Mouse (Mus musculus) kidney, embryonic 14.5 days (tissue): ENCODE results near the gene Cpb2. TPM values are rescaled to one million over a fixed set of nuclear protein-coding genes. Genes with fewer than 3 reads are reported as not detected.

Experiments used
- ATAC-seq: fragments of 200-750 bp; cut with Nextera tagmentation; 2 replicates; pipeline ENCODE4 v1.8.0; 2017; ENCODE audit warnings: moderate number of reproducible peaks, mild to moderate bottlenecking, moderate TSS enrichment, moderate library complexity; ENCODE audit not compliant: low FRiP score, low TSS enrichment
- H3K27ac ChIP-seq: fragments of 300-500 bp; sonication (generic); 2 replicates; pipeline ENCODE4 v1.5.1; 2014; ENCODE audit warnings: low read depth, mild to moderate bottlenecking, low read length, moderate library complexity, mixed read lengths
- H3K27me3 ChIP-seq: fragments of 300-500 bp; sonication (generic); 2 replicates; pipeline ENCODE4 v1.6.1; 2014; ENCODE audit warnings: mild to moderate bottlenecking, low read length; ENCODE audit not compliant: control insufficient read depth, insufficient read depth
- H3K36me3 ChIP-seq: fragments of 300-500 bp; sonication (generic); 2 replicates; pipeline ENCODE4 v1.6.1; 2014; ENCODE audit warnings: low read length, mixed read lengths; ENCODE audit not compliant: control insufficient read depth, insufficient read depth
- H3K4me1 ChIP-seq: fragments of 300-500 bp; sonication (generic); 2 replicates; pipeline ENCODE4 v1.6.1; 2014; ENCODE audit warnings: low read length, mixed read lengths; ENCODE audit not compliant: control insufficient read depth, insufficient read depth
- H3K4me2 ChIP-seq: fragments of 300-500 bp; sonication (generic); replicated peaks from 2 replicates; pipeline ENCODE4 v1.6.1; 2014; ENCODE audit warnings: low read depth, mild to moderate bottlenecking, low read length
- H3K4me3 ChIP-seq: fragments of 300-500 bp; sonication (generic); 2 replicates; pipeline ENCODE4 v1.5.1; 2014; ENCODE audit warnings: mild to moderate bottlenecking, low read length
- H3K9ac ChIP-seq: fragments of 300-500 bp; sonication (generic); 2 replicates; pipeline ENCODE4 v1.6.1; 2014; ENCODE audit warnings: low read depth, mild to moderate bottlenecking, low read length, moderate library complexity
- H3K9me3 ChIP-seq: fragments of 300-500 bp; sonication (generic); 2 replicates; pipeline ENCODE4 v1.6.1; 2016; ENCODE audit warnings: low read length; ENCODE audit not compliant: control insufficient read depth
- WGBS: fragments of 180-500 bp; shearing (Covaris S2); extraction: QIAGEN DNeasy Blood & Tissue Kit; methylation state at CpG from one replicate; pipeline ENCODE4 v1.1.7; 2014; 5-methylcytosine and 5-hydroxymethylcytosine counted together
- polyA plus RNA-seq: library from polyadenylated mRNA; unstranded; fragments of >200 nt; fragmentation: Nextera tagmentation; extraction: Ambion mirVana; gene quantifications from 2 replicates; pipeline ENCODE4 v1.2.1, GENCODE M21; 2014

The Cpb2 gene
- polyA plus RNA-seq, 1 experiment from 2014 or later: 13.2 TPM

GRCm38 (mm10) chr14:75236636-75237003 lies 5.5 kb upstream of the Cpb2 start:
- 81% methylated on average over 4 of the region's 4 CpGs for WGBS
- ATAC-seq: no peak
- no peak overlapping the region; the same call in 1 of the 2 replicates for H3K27ac ChIP-seq

DNA sequence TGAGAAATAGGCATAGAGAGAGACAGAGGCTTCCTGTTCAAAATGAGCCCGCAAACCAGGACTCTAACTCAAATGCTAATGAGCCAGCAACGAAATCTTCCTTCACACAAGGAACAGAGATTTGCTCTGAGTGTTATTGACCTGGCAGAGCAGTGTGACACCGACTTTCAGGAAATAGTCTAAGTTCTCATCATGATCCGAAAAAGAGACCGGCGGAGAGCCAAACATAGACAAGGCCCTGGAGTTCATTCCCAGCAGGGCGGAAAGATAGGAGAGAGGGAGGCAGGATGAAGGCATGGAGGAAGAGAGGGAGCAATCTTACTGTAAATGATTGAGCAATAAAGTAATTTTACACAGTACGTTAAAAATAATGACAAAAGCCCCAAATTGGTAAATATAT lies 5.0 kb upstream of the Cpb2 start:
- WGBS: 86% methylated on average over 8 of the region's 8 CpGs
- no peak overlapping the region for H3K9ac ChIP-seq
- ATAC-seq: no peak

More at GRCm38 (mm10) chr14:75236636-75237003, 5.5 kb upstream of the Cpb2 start:
- Histone ChIP-seq H3K4me1 (no peaks in the 10 kb centered on the region), H3K9me3 (no peaks in the 10 kb centered on the region), H3K9ac (no peak overlapping the region), H3K4me3 (no peak overlapping the region), H3K36me3 (no peaks in the 10 kb centered on the region), H3K4me2 (no peak overlapping the region), H3K27me3 (no peaks in the 10 kb centered on the region)

GRCm38 (mm10) chr14:75238054-75238692 lies 3.9 kb upstream of the Cpb2 start:
- Histone ChIP-seq H3K9me3 (no peaks in the 10 kb centered on the region), H3K9ac (no peak overlapping the region), H3K27me3 (no peaks in the 10 kb centered on the region), H3K27ac (no peak overlapping the region), H3K4me3 (no peak overlapping the region), H3K4me1 (no peaks in the 10 kb centered on the region), H3K36me3 (no peaks in the 10 kb centered on the region), H3K4me2 (no peak overlapping the region)
- no peak for ATAC-seq
- 88% methylated on average over 6 of the region's 6 CpGs for WGBS

More for the DNA sequence above, 5.0 kb upstream of the Cpb2 start:
- H3K4me3 ChIP-seq: no peak overlapping the region
- H3K27me3 ChIP-seq: no peaks in the 10 kb centered on the region
- H3K4me1 ChIP-seq: no peaks in the 10 kb centered on the region
- 0 out of 2 replicates have a peak overlapping the region, but pooled peaks have one; percentile 42 for H3K27ac ChIP-seq
- no peaks in the 10 kb centered on the region for H3K36me3 ChIP-seq
- H3K4me2 ChIP-seq: no peak overlapping the region
- no peaks in the 10 kb centered on the region for H3K9me3 ChIP-seq

DNA sequence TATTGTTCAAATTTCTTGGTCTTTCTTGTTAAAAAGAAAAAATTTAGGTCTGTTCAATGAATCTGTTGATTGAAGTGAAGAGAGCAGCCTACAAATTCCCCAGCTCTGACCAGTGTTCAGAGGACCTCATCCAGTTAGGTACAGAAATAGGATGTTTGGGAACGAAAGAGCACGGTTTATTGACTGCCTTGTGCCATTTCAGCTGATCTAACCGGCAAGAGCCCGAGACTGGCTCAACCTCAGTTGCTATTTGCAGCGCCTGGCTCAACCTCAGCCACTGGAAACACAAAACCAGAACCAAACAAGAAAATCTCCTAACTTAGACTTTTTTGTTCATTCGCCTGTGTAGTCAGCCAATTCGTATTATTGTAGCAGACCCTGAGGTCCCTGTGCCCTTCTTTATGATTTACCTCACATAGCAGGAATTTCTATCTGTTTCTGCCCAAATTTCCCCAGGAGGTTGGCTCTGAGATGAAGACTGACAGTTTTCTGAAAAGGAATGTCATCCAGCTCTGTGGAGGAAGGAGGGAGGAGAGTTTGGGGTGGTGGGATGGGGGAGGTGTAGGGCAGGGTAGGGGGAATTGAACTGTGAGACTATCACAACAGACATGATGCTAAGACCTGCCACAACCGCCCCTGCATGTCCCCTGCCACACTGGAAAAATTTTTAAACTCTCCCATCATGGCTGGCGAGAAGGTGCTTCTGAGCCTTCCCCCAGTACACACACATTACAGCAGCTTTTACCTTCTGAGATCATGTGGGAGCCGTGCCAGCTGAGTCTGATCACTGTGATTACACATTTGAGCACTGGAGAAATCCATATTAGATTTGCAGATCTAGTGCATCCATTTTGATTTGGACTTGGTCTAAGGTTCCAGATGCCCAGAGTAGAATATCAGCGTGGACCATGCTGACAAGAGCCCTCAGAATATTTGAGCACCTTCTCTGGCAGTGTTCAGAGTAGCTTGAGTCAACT lies 4.2 kb downstream of the Cpb2 start:
- H3K27me3 ChIP-seq: no peaks in the 10 kb centered on the region
- H3K9ac ChIP-seq: no peak overlapping the region
- no peaks in the 10 kb centered on the region for H3K36me3 ChIP-seq
- H3K27ac ChIP-seq: no peak overlapping the region
- ATAC-seq: no peak
- no peak overlapping the region for H3K4me3 ChIP-seq
- H3K9me3 ChIP-seq: no peaks in the 10 kb centered on the region
- no peak overlapping the region for H3K4me2 ChIP-seq
- no peaks in the 10 kb centered on the region for H3K4me1 ChIP-seq
- WGBS: 79% methylated on average over 11 of the region's 11 CpGs

GRCm38 (mm10) chr14:75250432-75250831 lies 8.3 kb downstream of the Cpb2 start:
- Histone ChIP-seq H3K4me3 (no peak overlapping the region), H3K9ac (no peak overlapping the region), H3K27ac (no peak overlapping the region), H3K9me3 (no peaks in the 10 kb centered on the region), H3K4me1 (no peaks in the 10 kb centered on the region), H3K4me2 (no peak overlapping the region), H3K36me3 (no peaks in the 10 kb centered on the region), H3K27me3 (no peaks in the 10 kb centered on the region)
- 85% methylated on average over 3 of the region's 3 CpGs for WGBS
- ATAC-seq: no peak

GRCm38 (mm10) chr14:75256521-75256920 lies 14.4 kb downstream of the Cpb2 start:
- no peak overlapping the region for H3K4me2 ChIP-seq
- H3K9ac ChIP-seq: no peak overlapping the region
- no peak overlapping the region for H3K27ac ChIP-seq
- H3K27me3 ChIP-seq: no peaks in the 10 kb centered on the region; the same call in 1 of the 2 replicates
- 45% methylated on average over 5 of the region's 5 CpGs for WGBS
- no peaks in the 10 kb centered on the region for H3K9me3 ChIP-seq
- H3K4me3 ChIP-seq: no peak overlapping the region
- H3K4me1 ChIP-seq: no peaks in the 10 kb centered on the region
- no peaks in the 10 kb centered on the region for H3K36me3 ChIP-seq
- no peak for ATAC-seq

GRCm38 (mm10) chr14:75269531-75269930 lies 27.4 kb downstream of the Cpb2 start:
- Histone ChIP-seq H3K36me3 (no peaks in the 10 kb centered on the region), H3K27me3 (no peaks in the 10 kb centered on the region), H3K4me1 (no peaks in the 10 kb centered on the region), H3K9ac (no peak overlapping the region), H3K4me2 (no peak overlapping the region), H3K27ac (no peak overlapping the region), H3K9me3 (no peaks in the 10 kb centered on the region), H3K4me3 (no peak overlapping the region)
- WGBS: 89% methylated on average over 5 of the region's 5 CpGs
- ATAC-seq: no peak

GRCm38 (mm10) chr14:75279716-75280115 lies 37.6 kb downstream of the Cpb2 start:
- H3K36me3 ChIP-seq: no peaks in the 10 kb centered on the region
- ATAC-seq: no peak
- no peak overlapping the region for H3K9ac ChIP-seq
- H3K4me3 ChIP-seq: no peak overlapping the region
- H3K27ac ChIP-seq: no peak overlapping the region
- no peaks in the 10 kb centered on the region for H3K9me3 ChIP-seq
- WGBS: 79% methylated on average over 6 of the region's 6 CpGs
- no peaks in the 10 kb centered on the region for H3K4me1 ChIP-seq
- H3K4me2 ChIP-seq: no peak overlapping the region
- H3K27me3 ChIP-seq: no peaks in the 10 kb centered on the region

DNA sequence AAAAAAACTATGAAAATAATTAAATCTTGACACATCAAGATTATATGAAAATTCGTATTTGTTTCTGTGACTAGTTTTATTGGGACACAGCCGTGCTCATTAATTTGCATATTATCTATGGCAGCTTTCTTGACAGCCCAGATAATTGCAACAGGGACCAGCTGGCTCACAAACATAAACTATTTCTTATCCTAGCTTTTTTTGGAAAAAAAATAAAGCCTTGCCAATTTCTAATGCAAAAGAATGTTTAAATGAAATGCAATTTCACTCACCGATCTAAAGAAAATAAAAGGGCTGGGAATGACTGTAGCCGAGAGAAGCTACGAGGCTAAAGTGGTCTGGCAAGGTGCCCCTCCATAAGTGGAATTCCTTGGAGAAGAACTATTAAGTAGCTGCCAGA lies 38.3 kb downstream of the Cpb2 start:
- no peak overlapping the region for H3K27ac ChIP-seq
- peaks cover 4% of the 10 kb centered on the region; the same call in 1 of the 2 replicates for H3K4me1 ChIP-seq
- no peak overlapping the region for H3K4me3 ChIP-seq
- H3K9me3 ChIP-seq: no peaks in the 10 kb centered on the region
- no peaks in the 10 kb centered on the region for H3K36me3 ChIP-seq
- no peak overlapping the region for H3K9ac ChIP-seq
- no peak overlapping the region for H3K4me2 ChIP-seq
- no peaks in the 10 kb centered on the region for H3K27me3 ChIP-seq
- WGBS: 60% methylated on average over 5 of the region's 5 CpGs
- ATAC-seq: no peak
